8 mouse cellular contexts compared by ENCODE assay signal in the genomic region with DNA sequence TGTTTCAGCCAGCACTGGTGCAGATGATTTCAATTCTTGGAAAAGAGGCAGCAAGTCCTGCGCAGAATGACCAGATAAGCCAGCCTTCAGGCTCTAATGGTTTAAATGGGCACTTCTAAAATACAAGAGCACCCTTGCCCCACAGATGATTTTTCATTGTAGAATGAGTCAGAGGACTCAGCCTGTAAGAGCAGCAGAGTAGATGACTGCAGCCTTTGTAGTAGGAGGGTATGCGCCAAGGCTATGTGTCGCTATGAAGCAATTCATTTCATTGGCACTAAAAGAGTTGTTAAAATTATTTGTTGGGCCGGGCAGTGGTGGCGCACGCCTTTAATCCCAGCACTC. TPM values are rescaled to one million over a fixed set of nuclear protein-coding genes. Genes with fewer than 3 reads are reported as not detected.
DNase-seq lines count a peak whose midpoint lies in the region; ATAC-seq and TF ChIP-seq lines count a peak whose summit lies in the region.

No protein-coding gene starts in this region.

- peak overlapping the region; percentile 74 for H3K9ac ChIP-seq in embryonic facial prominence, embryonic 11.5 days (replicated peaks; ENCODE audit: low read length)

- TF ChIP-seq POLR2A in myocyte (IDR thresholded peaks at IDR 0.05; ENCODE audit: insufficient read length, low read depth) = no peak

- TF ChIP-seq CTCF in left cerebral cortex, adult 2 months (IDR thresholded peaks at IDR 0.05) = no peak

- H3K36me3 ChIP-seq in embryonic facial prominence, embryonic 11.5 days (replicated peaks; ENCODE audit: control insufficient read depth, insufficient read depth, low read depth, low read length) = no peaks in the 10 kb centered on the region
- H3K36me3 ChIP-seq in myocyte (ENCODE audit: control insufficient read depth, insufficient read depth) = no peaks in the 10 kb centered on the region

- intact Hi-C loops in left cerebral cortex, adult 2 months (cut with DNase I) = loop anchor here (1.0 kb wide), 1 partner anchor 65 kb away; the partner anchor contains the start of gene Ipo8

- peak overlapping the region; percentile 87 for H3K27ac ChIP-seq in left cerebral cortex, adult 2 months
- H3K27ac ChIP-seq in embryonic facial prominence, embryonic 11.5 days (replicated peaks; ENCODE audit: low read depth, low read length) = peak overlapping the region; percentile 69

- ATAC-seq in embryonic facial prominence, embryonic 11.5 days (replicated peaks; ENCODE audit: insufficient number of reproducible peaks, low FRiP score, low TSS enrichment, low read depth) = peak; percentile 56; the same call in 1 of the 2 replicates
- ATAC-seq in inflammation-experienced regulatory T-cells, adult 6 months = peak; percentile 7

- peak overlapping the region; percentile 87 for H3K4me2 ChIP-seq in embryonic facial prominence, embryonic 11.5 days (ENCODE audit: low read depth, low read length)
- peak overlapping the region; percentile 90 for H3K4me2 ChIP-seq in myocyte (ENCODE audit: low read depth)

- no peaks in the 10 kb centered on the region for H3K4me1 ChIP-seq in embryonic facial prominence, embryonic 11.5 days (ENCODE audit: control insufficient read depth, insufficient read depth, low read length)

- 54% methylated on average over 6 of the region's 6 CpGs for whole genome bisulfite sequencing in embryonic facial prominence, embryonic 11.5 days

- peak overlapping the region; percentile 77 for H3K4me3 ChIP-seq in left cerebral cortex, adult 2 months
- H3K4me3 ChIP-seq in embryonic facial prominence, embryonic 11.5 days (ENCODE audit: low read depth, low read length) = peak overlapping the region; percentile 73
- peak overlapping the region; percentile 71 for H3K4me3 ChIP-seq in myocyte

- H3K27me3 ChIP-seq in embryonic facial prominence, embryonic 11.5 days (ENCODE audit: control insufficient read depth, insufficient read depth, low read length) = no peaks in the 10 kb centered on the region
- no peaks in the 10 kb centered on the region for H3K27me3 ChIP-seq in myocyte (ENCODE audit: control insufficient read depth, insufficient read depth, insufficient read length)

- H3K79me2 ChIP-seq in myocyte (ENCODE audit: control insufficient read depth, insufficient read depth) = no peaks in the 10 kb centered on the region

- H3ac ChIP-seq in myocyte (ENCODE audit: control insufficient read depth, insufficient read length) = peak overlapping the region; percentile 18

- no peak for DNase-seq in left cerebral cortex, adult 2 months (ENCODE audit: extremely low spot score in 1 of 2, low spot score in 2 of 2)
- DNase-seq in left cerebral cortex, adult 8-10 months (ENCODE audit: low spot score in 2 of 2) = no peak
- no peak for DNase-seq in embryonic facial prominence, embryonic 11.5 days (ENCODE audit: low spot score)
- DNase-seq in left cerebral cortex, adult 18-20 months (ENCODE audit: low spot score in 2 of 2) = no peak
- DNase-seq in thymus, postnatal 14 days = no peak
- no peak for DNase-seq in ovary, adult 18-20 months (ENCODE audit: low spot score)

- no peaks in the 10 kb centered on the region for H3K9me3 ChIP-seq in embryonic facial prominence, embryonic 11.5 days (replicated peaks; ENCODE audit: control insufficient read depth, low read length)

TF ChIP-seq in myocyte, 11 proteins besides CTCF, POLR2A, EP300 and RAD21:
- TF ChIP-seq MYOG (IDR thresholded peaks at IDR 0.05; ENCODE audit: control insufficient read depth in 1 of 3, insufficient read depth in 1 of 3, insufficient read length in 2 of 3, low read depth in 2 of 3) (no peak), CEBPB (IDR thresholded peaks at IDR 0.05; ENCODE audit: insufficient read depth, poor library complexity, severe bottlenecking) (no peak), REST (IDR thresholded peaks at IDR 0.05; ENCODE audit: insufficient read depth, insufficient read length) (no peak), TCF3 (IDR thresholded peaks at IDR 0.05; ENCODE audit: insufficient read length, low read depth) (no peak), TCF12 (IDR thresholded peaks at IDR 0.05; ENCODE audit: insufficient read depth, poor library complexity, severe bottlenecking) (no peak), POLR2AphosphoS2 (IDR thresholded peaks at IDR 0.05; ENCODE audit: insufficient read length, low read depth) (no peak), MYOD1 (IDR thresholded peaks at IDR 0.05; ENCODE audit: control insufficient read depth in 1 of 3, insufficient read length in 2 of 3, low read depth in 2 of 3) (no peak), SRF (IDR thresholded peaks at IDR 0.05; ENCODE audit: control insufficient read depth, insufficient read length, low read depth) (no peak), MAX (IDR thresholded peaks at IDR 0.05; ENCODE audit: low read depth) (no peak), E2F4 (IDR thresholded peaks at IDR 0.05; ENCODE audit: insufficient read depth) (no peak)

RNA-seq across cellular contexts. Expression of gene Caprin2, which starts 0.4 kb away (rescaled TPM):
- 1 to 10 TPM; 7.7 to 8.0 TPM for total RNA-seq in left cerebral cortex, adult 2 months (2021)
- total RNA-seq in left cerebral cortex, adult 8-10 months (2022) = 10 to 100 TPM in 1 of 4 experiments, 1 to 10 TPM in 3; 8.0 to 12.0 (median 9.2) TPM
- 12.8 and 13.9 TPM in 2 replicates for polyA plus RNA-seq in embryonic facial prominence, embryonic 11.5 days (2014; fragmentation: Nextera tagmentation; extraction: Ambion mirVana)
- polyA plus RNA-seq in inflammation-experienced regulatory T-cells, adult 6 months (2017; shearing (Covaris generic)) = 1 to 10 TPM; 3.2 to 6.0 (median 3.5) TPM
- 1.8 TPM for polyA plus RNA-seq in myocyte (2012; fragmentation: generic; extraction: Trizol)
- total RNA-seq in left cerebral cortex, adult 18-20 months (2021) = 1 to 10 TPM; 7.1 to 9.0 TPM

RNA-seq across cellular contexts. Expression of gene Sinhcaf, which starts 49.8 kb away (rescaled TPM):
- total RNA-seq in left cerebral cortex, adult 2 months (2021) = 1 to 10 TPM; 3.3 to 4.4 TPM
- 1 to 10 TPM; 2.3 to 4.3 (median 3.4) TPM for total RNA-seq in left cerebral cortex, adult 8-10 months (2022)
- polyA plus RNA-seq in embryonic facial prominence, embryonic 11.5 days (2014; fragmentation: Nextera tagmentation; extraction: Ambion mirVana) = 254 and 263 TPM in 2 replicates
- 10 to 100 TPM; 61.7 to 81.8 (median 61.8) TPM for polyA plus RNA-seq in inflammation-experienced regulatory T-cells, adult 6 months (2017; shearing (Covaris generic))
- 8.5 TPM for polyA plus RNA-seq in myocyte (2012; fragmentation: generic; extraction: Trizol)
- total RNA-seq in left cerebral cortex, adult 18-20 months (2021) = 1 to 10 TPM; 1.9 to 2.1 TPM
